Mouse (Mus musculus): ENCODE data around the gene Mcm7. TPM values are rescaled to one million over a fixed set of nuclear protein-coding genes. Genes with fewer than 3 reads are reported as not detected.

The Mcm7 gene
- total and polyA plus RNA-seq, 3 experiments, result 146 to 277 (median 206) TPM

DNA sequence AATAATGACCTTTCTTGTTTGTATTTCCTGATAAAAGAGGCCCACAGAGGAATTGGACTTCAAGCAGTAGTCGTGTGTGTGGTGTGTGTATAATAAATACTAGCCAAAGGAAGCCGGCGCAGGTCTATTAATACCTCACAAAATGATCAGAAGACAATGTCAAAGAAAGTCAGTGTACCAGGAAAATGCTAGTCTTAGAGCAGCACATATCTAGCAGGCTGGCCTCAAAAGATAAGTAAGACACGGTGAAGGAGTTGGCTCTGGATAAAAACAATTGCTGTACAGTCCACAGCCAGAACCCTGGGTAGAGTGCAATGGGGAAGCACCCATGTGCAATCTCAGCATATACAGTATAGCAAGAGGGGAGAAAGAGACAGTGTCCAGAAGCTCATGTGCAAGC, 35.0 kb downstream of the Mcm7 start:
- dilution Hi-C loops (cut with MboI; ENCODE audit: extremely low pct_ligation_motif_present, extremely low pct_unique_long_range_greater_than_20kb, low sequenced_read_pairs), result no loop called here
- H3K79me2 ChIP-seq (replicated peaks; ENCODE audit: control insufficient read depth, extremely low read depth, insufficient read depth, poor library complexity, severe bottlenecking), result no peaks in the 10 kb centered on the region
- no peak overlapping the region for H3K4me2 ChIP-seq (ENCODE audit: insufficient read depth, low read depth, poor library complexity, severe bottlenecking)
- no peak overlapping the region for H3K27ac ChIP-seq (ENCODE audit: insufficient read depth, low read depth)
- H3K36me3 ChIP-seq (replicated peaks in 1 of 2; ENCODE audit: control insufficient read depth in 1 of 2, insufficient read depth in 1 of 2, low read length in 1 of 2), result peaks cover 20 to 39% of the 10 kb centered on the region in 2 experiments
- H3K27me3 ChIP-seq (replicated peaks), result no peaks in the 10 kb centered on the region
- H3K9me3 ChIP-seq (replicated peaks; ENCODE audit: low read length), result no peaks in the 10 kb centered on the region
- in situ Hi-C loops (cut with MboI; ENCODE audit: low pct_ligation_motif_present, low pct_unique_long_range_greater_than_20kb, low sequenced_read_pairs), result no loop called here
- DNase-seq (ENCODE audit: extremely low read depth), result no peak
- H3K4me3 ChIP-seq (replicated peaks in 1 of 3; ENCODE audit: low read depth in 2 of 3, low read length in 2 of 3, poor library complexity in 1 of 3), result no peak overlapping the region
- no peaks in the 10 kb centered on the region; a peak in 2 of 4 replicates for H3K4me1 ChIP-seq (ENCODE audit: control insufficient read depth in 1 of 2, insufficient read depth in 2 of 2)
- TF ChIP-seq ZKSCAN1 (IDR thresholded peaks at IDR 0.05; ENCODE audit: borderline replicate concordance, low read depth, low read length) (no peak), BHLHE40 (IDR thresholded peaks at IDR 0.05; ENCODE audit: low read depth, low read length) (no peak), ETS1 (conservative IDR thresholded peaks at IDR 0.05; ENCODE audit: low read depth, low read length) (no peak), NRF1 (IDR thresholded peaks at IDR 0.05; ENCODE audit: low read depth, low read length) (no peak), ZNF384 (IDR thresholded peaks at IDR 0.05; ENCODE audit: low read depth, low read length) (no peak), CTCF (conservative IDR thresholded peaks at IDR 0.05 in 1 of 2, IDR thresholded peaks at IDR 0.05 in 1 of 2; ENCODE audit: low read depth in 2 of 2, low read length in 2 of 2) (no peak), POLR2A (IDR thresholded peaks at IDR 0.05; ENCODE audit: low read depth, low read length) (no peak), MYC (IDR thresholded peaks at IDR 0.05; ENCODE audit: low read depth, low read length) (no peak), NELFE (IDR thresholded peaks at IDR 0.05; ENCODE audit: low read depth, low read length) (no peak), MAZ (IDR thresholded peaks at IDR 0.05; ENCODE audit: low read depth, low read length) (no peak), HCFC1 (IDR thresholded peaks at IDR 0.05; ENCODE audit: low read depth, low read length) (no peak)
- H3K9ac ChIP-seq (ENCODE audit: insufficient read depth, low read depth), result no peak overlapping the region

DNA sequence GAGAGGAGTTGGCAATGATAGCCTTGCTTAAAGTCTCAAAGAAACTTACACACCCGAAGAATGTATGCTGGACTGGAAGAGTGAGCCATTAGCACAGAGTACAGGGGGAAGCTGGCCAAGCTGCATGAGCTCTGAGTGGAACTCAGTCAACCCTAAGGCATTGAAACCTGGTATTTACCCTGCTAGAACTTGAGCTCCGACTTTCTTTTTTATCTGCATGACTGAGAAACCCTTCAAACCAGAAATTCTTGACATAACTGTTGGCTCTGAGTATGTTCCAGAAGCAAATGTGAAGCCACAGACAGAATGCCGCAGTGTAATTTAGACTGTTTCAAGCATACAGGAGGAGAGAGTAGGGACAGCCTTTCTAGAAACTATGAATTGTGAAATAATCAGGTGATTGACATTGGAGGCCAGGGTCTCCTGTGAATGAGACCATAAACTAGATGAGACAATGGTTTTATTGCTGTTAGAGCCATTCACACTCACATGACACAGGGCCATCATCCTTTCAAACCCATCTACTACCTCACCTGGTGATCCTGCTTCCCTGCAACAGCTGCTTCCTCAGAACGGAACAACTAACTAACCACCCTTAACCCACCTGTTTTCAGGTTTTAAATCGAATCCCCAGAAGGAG, 39.7 kb downstream of the Mcm7 start:
- dilution Hi-C loops (cut with MboI; ENCODE audit: extremely low pct_ligation_motif_present, extremely low pct_unique_long_range_greater_than_20kb, low sequenced_read_pairs), result no loop called here
- H3K9me3 ChIP-seq (replicated peaks; ENCODE audit: low read length), result no peaks in the 10 kb centered on the region

DNA sequence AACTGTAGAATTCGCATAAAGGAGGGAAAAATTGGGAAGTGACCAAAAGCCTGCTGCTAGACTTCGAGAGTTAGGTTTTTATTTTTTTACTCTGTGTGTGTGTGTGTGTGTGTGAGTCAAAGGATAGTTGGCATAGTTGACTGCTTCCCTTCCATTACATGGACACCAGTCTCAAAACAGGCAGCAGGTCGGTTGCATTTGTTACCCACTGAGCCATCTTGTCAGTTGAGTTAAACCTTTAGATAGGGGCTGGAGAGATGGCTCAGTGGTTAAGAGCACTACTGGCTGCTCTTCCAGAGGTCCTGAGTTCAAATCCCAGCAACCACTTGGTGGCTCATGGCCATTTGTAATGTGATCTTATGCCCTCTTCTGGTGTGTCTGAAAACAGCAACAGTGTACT, 54.2 kb downstream of the Mcm7 start:
- in situ Hi-C loops (cut with MboI; ENCODE audit: low pct_ligation_motif_present, low pct_unique_long_range_greater_than_20kb, low sequenced_read_pairs) (no loop called here), dilution Hi-C loops (cut with MboI; ENCODE audit: extremely low pct_ligation_motif_present, extremely low pct_unique_long_range_greater_than_20kb, low sequenced_read_pairs) (no loop called here)
- no peaks in the 10 kb centered on the region for H3K9me3 ChIP-seq (replicated peaks; ENCODE audit: low read length)
- peak overlapping the region; percentile 71 to 74 (median 71) for H3K4me3 ChIP-seq (replicated peaks in 1 of 3; ENCODE audit: low read depth in 2 of 3, low read length in 2 of 3, poor library complexity in 1 of 3)
- H3K4me1 ChIP-seq (ENCODE audit: control insufficient read depth in 1 of 2, insufficient read depth in 2 of 2), result peaks cover 7 to 17% of the 10 kb centered on the region in 2 experiments
- peaks cover 6% of the 10 kb centered on the region; the same call in 1 of the 2 replicates for H3K79me2 ChIP-seq (replicated peaks; ENCODE audit: control insufficient read depth, extremely low read depth, insufficient read depth, poor library complexity, severe bottlenecking)
- no peak overlapping the region for H3K27ac ChIP-seq (ENCODE audit: insufficient read depth, low read depth)
- TF ChIP-seq NELFE (IDR thresholded peaks at IDR 0.05; ENCODE audit: low read depth, low read length) (no peak), TBP (conservative IDR thresholded peaks at IDR 0.05; ENCODE audit: low read depth, low read length) (0 out of 2 replicates have a peak, but pooled peaks have one; percentile 45), MEF2A (IDR thresholded peaks at IDR 0.05; ENCODE audit: borderline replicate concordance, low read depth, low read length) (no peak), CTCF (conservative IDR thresholded peaks at IDR 0.05 in 1 of 2, IDR thresholded peaks at IDR 0.05 in 1 of 2; ENCODE audit: low read depth in 2 of 2, low read length in 2 of 2) (peak; percentile 10 to 45; a peak in 2 of 4 replicates)
- peak overlapping the region; percentile 83; the same call in 1 of the 2 replicates for H3K9ac ChIP-seq (ENCODE audit: insufficient read depth, low read depth)
- H3K36me3 ChIP-seq (replicated peaks in 1 of 2; ENCODE audit: control insufficient read depth in 1 of 2, insufficient read depth in 1 of 2, low read length in 1 of 2), result peaks cover 11% of the 10 kb centered on the region in 2 experiments
- no peak for DNase-seq (ENCODE audit: extremely low read depth)
- H3K27me3 ChIP-seq (replicated peaks), result no peaks in the 10 kb centered on the region
- peak overlapping the region; percentile 81 for H3K4me2 ChIP-seq (ENCODE audit: insufficient read depth, low read depth, poor library complexity, severe bottlenecking)

More for the DNA sequence above, 39.7 kb downstream of the Mcm7 start:
- no peak overlapping the region for H3K4me2 ChIP-seq (ENCODE audit: insufficient read depth, low read depth, poor library complexity, severe bottlenecking)
- H3K27me3 ChIP-seq (replicated peaks), result no peaks in the 10 kb centered on the region
- H3K4me1 ChIP-seq (ENCODE audit: control insufficient read depth in 1 of 2, insufficient read depth in 2 of 2), result no peaks in the 10 kb centered on the region
- no peak for TF ChIP-seq MYC (IDR thresholded peaks at IDR 0.05; ENCODE audit: low read depth, low read length)
- TF ChIP-seq E2F4 (IDR thresholded peaks at IDR 0.05; ENCODE audit: insufficient replicate concordance, low read depth, low read length), result no peak
- no peak for TF ChIP-seq JUN (IDR thresholded peaks at IDR 0.05; ENCODE audit: insufficient read depth, low read depth, low read length)
- TF ChIP-seq MAZ (IDR thresholded peaks at IDR 0.05; ENCODE audit: low read depth, low read length), result no peak
- no peak for TF ChIP-seq KAT2A (IDR thresholded peaks at IDR 0.05; ENCODE audit: insufficient replicate concordance, low read length)
- no peak overlapping the region for H3K9ac ChIP-seq (ENCODE audit: insufficient read depth, low read depth)
- DNase-seq (ENCODE audit: extremely low read depth), result no peak
- H3K4me3 ChIP-seq (replicated peaks in 1 of 3; ENCODE audit: low read depth in 2 of 3, low read length in 2 of 3, poor library complexity in 1 of 3), result no peak overlapping the region
- H3K36me3 ChIP-seq (replicated peaks in 1 of 2; ENCODE audit: control insufficient read depth in 1 of 2, insufficient read depth in 1 of 2, low read length in 1 of 2), result peaks cover 42 to 62% of the 10 kb centered on the region in 2 experiments
- H3K27ac ChIP-seq (ENCODE audit: insufficient read depth, low read depth), result no peak overlapping the region
- in situ Hi-C loops (cut with MboI; ENCODE audit: low pct_ligation_motif_present, low pct_unique_long_range_greater_than_20kb, low sequenced_read_pairs), result no loop called here
- H3K79me2 ChIP-seq (replicated peaks; ENCODE audit: control insufficient read depth, extremely low read depth, insufficient read depth, poor library complexity, severe bottlenecking), result no peaks in the 10 kb centered on the region

Measured in CH12.LX (cell line).